Mouse (Mus musculus) neural tube, embryonic 13.5 days (tissue): ENCODE data around the gene Tmc6. TPM values are rescaled to one million over a fixed set of nuclear protein-coding genes. Genes with fewer than 3 reads are reported as not detected.

Experiments
- ATAC-seq: fragments of 200-750 bp; cut with Nextera tagmentation; 2 replicates; pipeline ENCODE4 v1.8.0; 2017; ENCODE audit warnings: low read depth, mild to moderate bottlenecking, moderate TSS enrichment, moderate library complexity
- H3K27ac ChIP-seq: fragments of 300-500 bp; sonication (generic); replicated peaks from 2 replicates; pipeline ENCODE4 v1.5.1; 2015; ENCODE audit warnings: moderate library complexity, mild to moderate bottlenecking, inconsistent platforms
- H3K27me3 ChIP-seq: fragments of 300-500 bp; sonication (generic); 2 replicates; pipeline ENCODE4 v1.6.1; 2015; ENCODE audit warnings: mild to moderate bottlenecking, inconsistent platforms
- H3K36me3 ChIP-seq: fragments of 300-500 bp; sonication (generic); 2 replicates; pipeline ENCODE4 v1.6.1; 2015; ENCODE audit warnings: mild to moderate bottlenecking, inconsistent platforms
- H3K4me1 ChIP-seq: fragments of 300-500 bp; sonication (generic); replicated peaks from 2 replicates; pipeline ENCODE4 v1.6.1; 2015; ENCODE audit warnings: inconsistent platforms
- H3K4me2 ChIP-seq: fragments of 300-500 bp; sonication (generic); 2 replicates; pipeline ENCODE4 v1.6.1; 2015; ENCODE audit warnings: inconsistent platforms, mild to moderate bottlenecking, moderate library complexity
- H3K4me3 ChIP-seq: fragments of 300-500 bp; sonication (generic); 2 replicates; pipeline ENCODE4 v1.5.1; 2015; ENCODE audit warnings: mild to moderate bottlenecking, inconsistent platforms
- H3K9ac ChIP-seq: fragments of 300-500 bp; sonication (generic); 2 replicates; pipeline ENCODE4 v1.6.1; 2015; ENCODE audit warnings: moderate library complexity, mild to moderate bottlenecking, inconsistent platforms
- H3K9me3 ChIP-seq: fragments of 300-500 bp; sonication (generic); 2 replicates; pipeline ENCODE4 v1.6.1; 2016; ENCODE audit warnings: inconsistent platforms
- WGBS: fragments of 180-500 bp; shearing (Covaris S2); methylation state at CpG from one replicate; pipeline ENCODE4 v1.1.7; 2015; 5-methylcytosine and 5-hydroxymethylcytosine counted together
- polyA plus RNA-seq: library from polyadenylated mRNA; unstranded; fragments of >200 nt; fragmentation: Nextera tagmentation; extraction: Ambion mirVana; gene quantifications from 2 replicates; pipeline ENCODE4 v1.2.1, GENCODE M21; 2015

Tmc6 gene
- polyA plus RNA-seq, 1 experiment from 2014 or later: 9.7 TPM

GRCm38 (mm10) chr11:117762246-117762645 lies 19.8 kb downstream of the Tmc6 start:
- Histone ChIP-seq H3K4me3 (no peak overlapping the region), H3K36me3 (peaks cover 94% of the 10 kb centered on the region), H3K27ac (no peak overlapping the region), H3K4me2 (no peak overlapping the region), H3K9ac (no peak overlapping the region), H3K27me3 (no peaks in the 10 kb centered on the region), H3K4me1 (no peaks in the 10 kb centered on the region), H3K9me3 (no peaks in the 10 kb centered on the region)
- 92% methylated on average over 12 of the region's 12 CpGs for WGBS
- ATAC-seq: no peak

GRCm38 (mm10) chr11:117761801-117762200 lies 20.2 kb downstream of the Tmc6 start:
- Histone ChIP-seq H3K9ac (no peak overlapping the region), H3K9me3 (no peaks in the 10 kb centered on the region), H3K4me1 (no peaks in the 10 kb centered on the region), H3K27ac (no peak overlapping the region), H3K27me3 (no peaks in the 10 kb centered on the region), H3K36me3 (peaks cover 96% of the 10 kb centered on the region), H3K4me2 (no peak overlapping the region), H3K4me3 (no peak overlapping the region)
- no peak for ATAC-seq
- WGBS: 93% methylated on average over 13 of the region's 13 CpGs

GRCm38 (mm10) chr11:117760374-117761119 lies 21.5 kb downstream of the Tmc6 start:
- H3K27ac ChIP-seq: no peak overlapping the region
- H3K36me3 ChIP-seq: peaks cover 98% of the 10 kb centered on the region
- no peaks in the 10 kb centered on the region for H3K27me3 ChIP-seq
- H3K9me3 ChIP-seq: no peaks in the 10 kb centered on the region
- WGBS: 90% methylated on average over 26 of the region's 26 CpGs
- no peak overlapping the region for H3K4me2 ChIP-seq
- no peaks in the 10 kb centered on the region for H3K4me1 ChIP-seq
- H3K4me3 ChIP-seq: no peak overlapping the region
- H3K9ac ChIP-seq: no peak overlapping the region
- no peak for ATAC-seq

- WGBS: 94% methylated on average over 10 of the region's 10 CpGs
- Histone ChIP-seq H3K36me3 (peaks cover 98% of the 10 kb centered on the region), H3K4me1 (no peaks in the 10 kb centered on the region), H3K4me2 (no peak overlapping the region), H3K9ac (no peak overlapping the region), H3K27me3 (no peaks in the 10 kb centered on the region), H3K4me3 (no peak overlapping the region), H3K9me3 (no peaks in the 10 kb centered on the region), H3K27ac (no peak overlapping the region)
- ATAC-seq: no peak
These were observed 22.7 kb downstream of the Tmc6 start for GRCm38 (mm10) chr11:117759267-117759666.

- Histone ChIP-seq H3K27me3 (no peaks in the 10 kb centered on the region), H3K9me3 (no peaks in the 10 kb centered on the region), H3K4me2 (no peak overlapping the region), H3K4me3 (no peak overlapping the region), H3K36me3 (peaks cover 100% of the 10 kb centered on the region), H3K4me1 (no peaks in the 10 kb centered on the region), H3K27ac (no peak overlapping the region), H3K9ac (no peak overlapping the region)
- 96% methylated on average over 7 of the region's 7 CpGs for WGBS
- no peak for ATAC-seq
These were observed 26.1 kb downstream of the Tmc6 start for GRCm38 (mm10) chr11:117755891-117756290.

- H3K27me3 ChIP-seq: no peaks in the 10 kb centered on the region
- H3K36me3 ChIP-seq: peaks cover 98% of the 10 kb centered on the region
- ATAC-seq: no peak
- no peak overlapping the region for H3K9ac ChIP-seq
- 87% methylated on average over 6 of the region's 6 CpGs for WGBS
- H3K27ac ChIP-seq: no peak overlapping the region
- H3K4me1 ChIP-seq: no peaks in the 10 kb centered on the region
- H3K4me3 ChIP-seq: no peak overlapping the region
- H3K4me2 ChIP-seq: no peak overlapping the region
- no peaks in the 10 kb centered on the region for H3K9me3 ChIP-seq
These were observed 30.5 kb downstream of the Tmc6 start for GRCm38 (mm10) chr11:117751544-117751943.

- H3K9me3 ChIP-seq: no peaks in the 10 kb centered on the region
- no peak overlapping the region for H3K4me3 ChIP-seq
- 96% methylated on average over 10 of the region's 10 CpGs for WGBS
- H3K27me3 ChIP-seq: no peaks in the 10 kb centered on the region
- no peak for ATAC-seq
- no peak overlapping the region for H3K27ac ChIP-seq
- H3K4me1 ChIP-seq: no peaks in the 10 kb centered on the region
- H3K9ac ChIP-seq: no peak overlapping the region
- no peak overlapping the region for H3K4me2 ChIP-seq
- peaks cover 98% of the 10 kb centered on the region for H3K36me3 ChIP-seq
These were observed 32.6 kb downstream of the Tmc6 start for GRCm38 (mm10) chr11:117749414-117749813.

GRCm38 (mm10) chr11:117748628-117749027 lies 33.4 kb downstream of the Tmc6 start:
- Histone ChIP-seq H3K4me3 (no peak overlapping the region), H3K9ac (no peak overlapping the region), H3K27me3 (no peaks in the 10 kb centered on the region), H3K36me3 (peaks cover 98% of the 10 kb centered on the region), H3K9me3 (no peaks in the 10 kb centered on the region), H3K4me1 (no peaks in the 10 kb centered on the region), H3K4me2 (no peak overlapping the region), H3K27ac (no peak overlapping the region)
- 89% methylated on average over 4 of the region's 4 CpGs for WGBS
- no peak for ATAC-seq

- Histone ChIP-seq H3K27me3 (no peaks in the 10 kb centered on the region), H3K9me3 (no peaks in the 10 kb centered on the region), H3K4me1 (no peaks in the 10 kb centered on the region), H3K36me3 (peaks cover 98% of the 10 kb centered on the region), H3K27ac (no peak overlapping the region), H3K9ac (no peak overlapping the region), H3K4me3 (no peak overlapping the region), H3K4me2 (no peak overlapping the region)
- ATAC-seq: no peak
- 69% methylated on average over 4 of the region's 4 CpGs for WGBS
These were observed 38.5 kb downstream of the Tmc6 start for GRCm38 (mm10) chr11:117743454-117744030.

GRCm38 (mm10) chr11:117742715-117743114 lies 39.3 kb downstream of the Tmc6 start:
- no peak overlapping the region for H3K4me2 ChIP-seq
- no peak for ATAC-seq
- no peak overlapping the region for H3K27ac ChIP-seq
- no peak overlapping the region for H3K4me3 ChIP-seq
- 90% methylated on average over 8 of the region's 8 CpGs for WGBS
- peaks cover 98% of the 10 kb centered on the region for H3K36me3 ChIP-seq
- H3K9me3 ChIP-seq: no peaks in the 10 kb centered on the region
- no peaks in the 10 kb centered on the region for H3K27me3 ChIP-seq
- H3K4me1 ChIP-seq: no peaks in the 10 kb centered on the region
- no peak overlapping the region for H3K9ac ChIP-seq

- no peak overlapping the region for H3K4me2 ChIP-seq
- H3K4me1 ChIP-seq: no peaks in the 10 kb centered on the region
- H3K4me3 ChIP-seq: no peak overlapping the region
- no peaks in the 10 kb centered on the region for H3K9me3 ChIP-seq
- no peak for ATAC-seq
- peaks cover 98% of the 10 kb centered on the region for H3K36me3 ChIP-seq
- WGBS: 89% methylated on average over 8 of the region's 8 CpGs
- H3K27ac ChIP-seq: no peak overlapping the region; the same call in 1 of the 2 replicates
- H3K9ac ChIP-seq: no peak overlapping the region
- H3K27me3 ChIP-seq: no peaks in the 10 kb centered on the region
These were observed 39.8 kb downstream of the Tmc6 start for GRCm38 (mm10) chr11:117742243-117742642.

GRCm38 (mm10) chr11:117741128-117741527 lies 40.9 kb downstream of the Tmc6 start:
- Histone ChIP-seq H3K27me3 (no peaks in the 10 kb centered on the region), H3K9ac (no peak overlapping the region), H3K4me2 (no peak overlapping the region), H3K36me3 (peaks cover 99% of the 10 kb centered on the region), H3K27ac (no peak overlapping the region), H3K4me1 (no peaks in the 10 kb centered on the region), H3K4me3 (no peak overlapping the region), H3K9me3 (no peaks in the 10 kb centered on the region)
- 88% methylated on average over 6 of the region's 6 CpGs for WGBS
- no peak for ATAC-seq

GRCm38 (mm10) chr11:117738123-117738522 lies 43.9 kb downstream of the Tmc6 start:
- no peaks in the 10 kb centered on the region for H3K27me3 ChIP-seq
- no peak overlapping the region for H3K4me3 ChIP-seq
- H3K9me3 ChIP-seq: no peaks in the 10 kb centered on the region
- no peak for ATAC-seq
- H3K9ac ChIP-seq: no peak overlapping the region
- H3K4me2 ChIP-seq: no peak overlapping the region
- 91% methylated on average over 5 of the region's 5 CpGs for WGBS
- H3K4me1 ChIP-seq: no peaks in the 10 kb centered on the region
- peaks cover 97% of the 10 kb centered on the region for H3K36me3 ChIP-seq
- no peak overlapping the region for H3K27ac ChIP-seq
